Mouse (Mus musculus) spleen, adult 12 weeks (tissue): ENCODE measurements at regions not wholly inside any gene's neighbourhood (a gene's known extent, or its start where the extent isn't known, plus 50 kb on each side); places are given as distances from the start of the nearest gene placed in this dataset.

ENCODE experiments used
- DNase-seq: peaks from one replicate; pipeline ENCODE4 v3.0.0; 2022; ENCODE audit warnings: low spot score

DNA sequence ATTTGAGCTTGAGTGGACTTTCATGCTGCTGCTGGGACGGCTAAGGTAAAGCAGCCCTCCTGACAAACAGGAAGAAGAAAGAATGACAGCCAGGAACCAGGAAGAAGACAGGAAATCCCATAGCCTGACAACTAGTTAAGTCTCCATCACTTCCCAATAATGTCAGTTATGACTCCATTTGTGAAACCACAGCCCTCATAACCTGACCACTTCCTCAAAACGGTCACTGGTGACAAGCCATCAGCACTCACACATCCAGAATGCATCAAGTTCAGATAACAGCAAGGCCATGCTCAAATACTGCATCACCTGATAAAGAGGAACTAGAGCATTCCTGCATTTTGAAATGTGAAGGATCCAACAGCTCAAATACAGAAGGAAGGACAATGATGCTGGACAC, 288.3 kb downstream of the Zfp706 start:
- no peak for DNase-seq

DNA sequence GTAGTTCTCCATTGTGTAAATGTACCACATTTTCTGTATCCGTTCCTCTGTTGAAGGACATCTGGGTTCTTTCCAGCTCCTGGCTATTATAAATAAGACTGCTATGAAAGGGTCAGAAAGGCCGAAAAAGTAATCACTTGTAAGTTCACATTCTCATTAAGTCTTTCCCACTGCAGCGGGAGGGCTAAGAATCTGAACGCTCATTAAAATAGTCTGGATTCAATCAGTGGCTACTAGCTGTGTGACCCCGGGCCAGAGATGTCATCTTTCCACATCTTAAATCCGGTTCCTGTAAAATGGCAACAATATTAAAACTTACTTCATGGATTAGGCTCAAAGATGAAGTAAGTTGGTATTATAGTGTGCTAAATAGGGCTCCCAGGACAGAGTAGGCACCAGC, 289.7 kb downstream of the Zfp706 start:
- DNase-seq: no peak

DNA sequence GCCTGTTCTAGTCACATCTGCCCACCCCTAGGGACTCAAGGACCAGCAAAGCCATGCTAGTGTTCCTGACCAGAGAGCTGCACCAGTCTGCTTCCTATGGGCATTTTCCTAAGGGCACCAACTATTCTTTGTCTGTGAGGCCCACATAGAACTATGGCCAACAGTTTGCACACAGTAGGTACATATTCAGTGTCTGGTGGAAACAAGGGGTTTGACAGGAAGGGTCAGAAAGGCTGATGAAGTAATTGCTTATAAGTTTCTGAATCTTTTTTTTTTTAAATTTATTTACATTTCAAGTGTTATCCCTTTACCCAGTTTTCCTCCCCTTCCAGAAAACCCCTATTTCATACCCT, 290.9 kb downstream of the Zfp706 start:
- DNase-seq: no peak

DNA sequence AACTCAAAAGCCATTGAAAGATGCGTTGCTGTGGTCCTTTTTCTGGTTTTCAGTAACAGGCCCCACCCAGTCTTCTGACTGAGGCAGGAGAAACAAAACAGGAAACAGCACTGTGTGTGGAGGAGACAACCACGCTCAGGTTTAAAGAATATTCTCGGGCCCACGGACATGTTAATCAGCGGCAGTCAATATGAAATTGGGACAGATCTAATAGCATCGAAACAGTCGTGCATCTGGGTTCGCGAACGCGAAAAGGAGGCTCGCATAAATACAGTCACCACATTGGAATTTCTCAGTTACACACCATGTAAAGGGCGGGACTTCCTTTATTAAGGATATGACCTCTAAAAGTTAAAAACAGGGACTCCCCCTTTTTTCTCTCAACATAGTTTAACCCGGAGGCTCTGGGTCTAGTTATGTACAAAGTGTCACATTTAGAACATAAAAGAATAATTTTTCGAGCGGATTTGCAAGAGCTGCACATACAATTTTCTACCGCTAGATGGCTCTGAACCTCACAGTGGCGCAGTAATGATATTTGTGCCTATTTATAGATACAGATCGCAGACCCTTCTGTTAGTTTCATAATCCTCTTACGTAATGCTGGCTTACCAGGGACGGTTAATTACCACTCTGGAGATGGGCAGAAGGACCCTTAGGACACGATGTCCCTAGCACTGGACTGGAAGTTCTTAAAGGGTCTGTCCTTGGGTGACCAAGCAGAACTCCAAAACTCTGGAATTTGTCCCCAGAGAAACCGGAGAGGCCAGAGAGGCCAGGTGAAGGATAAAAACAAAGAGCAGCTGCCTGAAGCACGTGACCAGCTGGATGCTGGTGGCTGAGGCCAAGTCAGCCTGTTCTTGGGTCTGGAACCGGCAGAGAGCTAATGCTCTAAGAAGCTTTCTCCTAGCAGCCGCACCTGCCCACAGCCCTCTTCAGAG, 291.6 kb downstream of the Zfp706 start:
- DNase-seq: peak; percentile 63

DNA sequence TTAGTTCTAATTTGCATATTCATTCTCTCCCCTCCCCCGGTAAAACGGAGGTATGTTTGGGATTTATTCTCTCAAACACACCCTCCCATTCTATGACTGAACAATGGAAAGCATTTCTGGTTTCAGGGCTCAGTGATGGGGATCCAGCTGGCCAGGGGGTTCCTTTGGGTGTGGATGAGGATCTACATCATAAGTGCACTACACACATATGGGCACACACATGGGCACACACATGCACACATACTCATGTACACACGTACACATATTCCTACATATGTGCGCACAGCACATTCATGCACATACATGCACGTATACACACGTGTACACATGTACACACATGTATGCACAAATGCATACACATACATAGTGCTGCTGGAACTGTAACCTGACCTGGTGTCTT, 292.4 kb downstream of the Zfp706 start:
- DNase-seq: no peak

DNA sequence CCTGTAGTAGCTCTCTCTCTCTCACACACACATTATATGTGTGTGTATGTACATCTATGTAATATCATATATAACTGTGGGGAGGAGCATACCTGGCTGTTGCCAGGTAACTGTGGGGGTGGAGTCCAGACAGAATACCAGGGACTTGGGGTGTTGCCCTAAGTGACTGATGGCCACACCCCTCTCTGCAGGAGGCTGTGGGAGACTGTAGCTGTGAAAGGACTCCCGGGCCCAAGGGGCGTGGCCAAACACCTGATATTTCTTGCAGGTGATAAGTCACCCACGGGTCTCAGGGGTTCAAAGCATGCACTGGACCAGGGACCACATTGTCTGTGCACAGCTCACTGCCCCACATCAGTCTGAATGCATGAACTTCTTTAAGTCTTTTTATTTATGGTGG, 297.8 kb downstream of the Zfp706 start:
- DNase-seq: no peak

DNA sequence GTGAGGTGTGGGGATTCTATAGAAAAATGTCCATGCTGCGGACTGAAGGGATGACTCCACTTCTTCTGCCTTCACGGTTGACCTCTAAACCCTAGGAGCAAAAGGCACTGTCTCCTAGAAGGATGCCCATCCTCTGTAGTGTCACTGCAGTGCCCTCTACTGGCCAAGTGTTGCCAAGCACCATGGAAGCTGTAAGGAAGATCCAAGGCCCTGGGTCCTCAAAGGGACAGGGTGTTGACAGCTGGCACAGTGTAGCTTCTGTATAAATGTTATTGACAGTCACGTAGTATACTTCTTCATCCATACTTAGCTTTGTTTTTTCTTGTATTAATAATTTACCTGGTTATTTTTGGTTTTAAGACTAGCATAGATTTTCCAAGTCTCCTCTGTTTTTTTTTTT, 299.1 kb downstream of the Zfp706 start:
- peak; percentile 76 for DNase-seq

DNA sequence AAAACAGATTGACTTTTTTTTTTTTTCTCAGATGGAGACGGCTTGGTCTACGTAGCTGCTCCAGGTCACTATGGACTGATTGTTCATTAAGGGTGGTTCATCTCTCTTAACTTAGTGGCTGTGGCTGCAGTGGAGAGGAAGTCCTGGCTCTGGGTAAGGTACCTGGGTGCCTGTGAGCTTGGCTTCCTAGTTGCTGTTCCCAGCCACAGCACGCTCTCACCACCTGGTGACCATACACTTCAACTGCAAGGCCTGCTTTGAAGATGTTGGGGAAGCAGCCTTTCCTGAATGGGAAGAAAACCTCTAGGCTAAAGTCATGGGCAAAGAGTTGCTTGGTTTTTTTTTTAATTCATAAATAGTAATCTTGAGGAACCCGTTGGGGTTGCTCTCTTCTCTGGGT, 301.6 kb downstream of the Zfp706 start:
- DNase-seq: no peak

DNA sequence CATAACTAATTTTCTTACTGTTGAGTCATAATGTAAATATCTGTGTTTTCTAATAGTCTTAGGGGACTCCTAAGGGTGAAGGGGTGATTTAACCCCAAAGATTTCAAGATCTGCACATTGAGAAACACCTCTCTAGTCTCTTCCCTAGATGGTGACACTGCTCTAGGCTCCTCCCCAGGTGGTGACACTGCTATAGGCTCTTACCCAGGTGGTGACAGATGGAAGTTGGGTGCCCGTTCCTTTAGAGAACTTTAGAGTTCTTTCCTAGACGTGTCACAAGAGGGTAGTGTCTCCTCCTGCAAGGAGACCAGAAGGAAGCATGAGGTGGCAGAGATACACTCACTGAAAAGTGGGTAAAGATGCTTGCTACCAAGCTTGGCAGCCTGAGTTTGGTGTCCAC, 302.2 kb downstream of the Zfp706 start:
- DNase-seq: no peak

DNA sequence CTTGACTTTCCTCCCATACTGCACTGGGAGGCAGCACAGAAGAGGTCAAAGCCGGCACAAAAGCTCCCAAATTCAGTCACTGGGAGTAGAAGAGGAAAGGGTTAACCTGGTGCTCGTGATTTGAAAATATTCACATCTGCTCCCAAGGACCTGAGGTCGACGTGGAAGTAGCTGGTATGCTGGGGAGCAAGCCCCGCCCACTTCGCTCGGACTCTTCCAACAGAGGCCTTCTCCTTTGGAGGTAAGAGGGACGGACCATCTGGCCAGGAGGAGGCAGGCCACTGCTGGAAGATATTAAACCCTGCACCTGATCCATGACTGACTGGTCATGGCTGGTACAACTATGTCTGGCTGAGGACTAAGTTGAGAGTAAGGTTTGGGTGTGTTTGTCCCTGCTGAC, 305.7 kb downstream of the Zfp706 start:
- DNase-seq: no peak

DNA sequence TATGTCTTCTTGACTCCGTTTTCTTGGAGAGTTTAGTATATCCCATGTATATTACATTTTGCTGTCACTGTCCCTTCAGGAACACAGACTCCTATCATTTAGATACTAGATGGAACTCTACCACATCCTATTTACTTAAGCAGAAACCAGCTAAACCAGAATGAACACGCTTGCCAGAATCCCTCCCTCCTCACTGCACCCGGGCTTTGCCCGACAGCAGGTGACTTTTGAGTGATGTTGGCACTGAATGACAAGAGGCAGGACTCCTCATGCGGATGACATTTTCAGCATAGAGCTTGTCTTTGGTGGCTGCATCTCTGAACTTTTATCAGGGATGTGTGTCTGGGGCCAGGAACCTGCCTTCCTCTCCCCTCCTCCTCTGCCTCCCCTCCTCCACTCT, 307.4 kb downstream of the Zfp706 start:
- DNase-seq: no peak

DNA sequence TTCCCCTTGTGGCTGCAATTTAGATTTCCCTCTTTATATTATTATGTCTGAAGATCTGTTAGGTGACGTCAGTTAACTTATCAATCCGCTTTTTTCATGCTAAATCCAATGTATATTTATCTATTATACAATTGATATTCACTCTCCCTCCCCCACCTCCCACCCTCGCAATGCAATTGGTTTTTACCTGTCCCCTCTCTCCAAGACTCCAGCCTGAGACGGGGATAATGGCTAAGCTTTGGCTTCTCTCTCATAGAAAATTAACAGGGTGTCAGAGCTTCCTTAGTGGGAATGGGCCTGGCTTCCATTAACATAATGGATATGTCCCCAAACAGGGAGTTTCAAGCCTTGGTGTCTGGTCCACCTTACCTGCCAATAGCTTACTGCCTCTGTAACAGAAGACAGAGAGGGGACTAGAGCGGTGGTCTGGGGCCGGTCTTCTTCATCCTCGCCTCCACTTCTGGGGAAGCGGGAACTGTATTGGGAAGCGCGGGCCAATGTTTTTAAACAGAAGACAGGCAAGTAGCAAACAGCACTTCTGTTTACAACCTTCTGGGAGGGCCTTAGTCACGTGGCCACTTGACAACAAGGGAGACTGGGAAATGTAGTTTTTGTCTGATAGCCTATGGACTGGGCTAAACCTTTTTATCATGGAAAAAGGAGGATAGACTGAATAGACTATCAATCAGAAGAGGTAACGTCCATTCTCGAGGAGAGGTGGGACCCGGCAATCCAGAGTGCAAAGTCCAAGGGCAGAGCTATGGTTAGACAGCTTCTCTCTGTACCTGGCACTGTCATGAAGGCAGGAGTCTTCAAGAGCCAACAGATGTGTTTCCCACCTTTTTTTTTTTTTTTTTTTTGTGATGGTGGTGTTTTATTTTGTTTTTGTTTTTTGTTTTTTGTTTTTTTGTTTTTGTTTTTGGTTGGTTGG, 312.1 kb downstream of the Zfp706 start:
- no peak for DNase-seq

DNA sequence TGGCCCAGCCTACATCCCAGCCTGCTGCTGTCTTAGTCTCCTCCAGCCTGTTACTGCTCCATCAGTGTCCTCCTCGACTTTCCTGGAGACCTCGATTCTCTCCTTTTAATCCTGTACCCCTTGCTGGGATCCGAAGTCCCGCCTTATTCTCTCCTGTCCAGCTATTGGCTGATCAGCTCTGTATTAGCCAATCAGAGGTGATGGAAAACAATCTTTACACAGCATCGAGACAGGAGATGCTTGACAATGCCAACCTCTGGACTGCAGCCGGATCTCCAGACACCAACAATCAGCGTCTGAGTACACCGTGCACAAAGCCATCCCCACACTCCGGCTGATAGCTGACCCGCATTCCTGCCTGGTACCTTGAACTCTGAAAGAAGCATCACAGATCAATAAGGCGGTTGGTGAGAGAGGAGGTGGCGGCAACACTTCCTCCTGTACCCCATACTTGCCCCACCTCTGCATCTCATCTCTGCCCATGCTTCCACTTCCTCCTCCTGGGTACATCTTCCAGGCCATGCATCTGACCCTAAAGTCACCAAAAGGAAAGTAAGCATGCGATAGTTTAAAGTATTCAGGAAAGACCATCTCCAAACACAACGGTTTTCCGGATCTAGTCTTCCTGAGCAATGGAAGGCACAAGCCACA, 316.4 kb downstream of the Zfp706 start:
- no peak for DNase-seq

DNA sequence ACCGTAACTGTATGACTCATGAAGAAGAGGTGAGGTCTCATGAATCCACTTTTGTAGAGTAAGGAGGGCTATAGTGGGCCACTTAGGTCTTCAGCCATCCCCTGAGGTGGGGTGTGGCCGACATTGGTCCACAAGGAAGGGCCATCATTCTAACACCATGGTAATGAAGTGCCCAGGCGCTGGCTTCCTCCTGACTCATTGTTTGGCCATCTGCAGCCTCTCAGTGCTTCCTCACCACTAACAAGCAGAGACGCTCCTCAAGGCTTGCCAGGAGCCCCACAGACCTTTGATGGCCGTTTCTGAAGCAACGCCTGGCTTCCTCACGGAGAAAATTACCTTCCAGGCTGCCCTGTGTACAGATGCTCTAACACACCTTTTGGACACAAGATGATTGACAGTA, 317.7 kb downstream of the Zfp706 start:
- no peak for DNase-seq

DNA sequence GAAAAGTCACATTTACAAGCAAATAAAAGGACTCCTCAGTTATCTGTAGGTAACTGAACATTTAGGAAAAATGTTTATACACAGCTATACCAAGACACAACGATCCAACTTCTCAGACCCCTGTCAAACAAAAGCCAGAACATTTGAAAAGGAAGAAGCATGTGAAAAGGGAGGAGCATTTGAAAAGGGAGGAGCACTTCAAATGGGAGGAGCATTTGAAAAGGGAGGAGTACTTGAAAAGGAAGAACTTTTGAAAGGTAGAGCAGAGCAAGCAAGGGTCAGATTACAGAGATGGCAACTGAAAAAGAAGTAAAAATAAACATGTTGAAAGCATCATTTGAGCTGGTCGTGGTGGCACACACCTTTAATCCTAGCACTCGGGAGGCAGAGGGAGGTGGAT, 318.3 kb downstream of the Zfp706 start:
- no peak for DNase-seq

DNA sequence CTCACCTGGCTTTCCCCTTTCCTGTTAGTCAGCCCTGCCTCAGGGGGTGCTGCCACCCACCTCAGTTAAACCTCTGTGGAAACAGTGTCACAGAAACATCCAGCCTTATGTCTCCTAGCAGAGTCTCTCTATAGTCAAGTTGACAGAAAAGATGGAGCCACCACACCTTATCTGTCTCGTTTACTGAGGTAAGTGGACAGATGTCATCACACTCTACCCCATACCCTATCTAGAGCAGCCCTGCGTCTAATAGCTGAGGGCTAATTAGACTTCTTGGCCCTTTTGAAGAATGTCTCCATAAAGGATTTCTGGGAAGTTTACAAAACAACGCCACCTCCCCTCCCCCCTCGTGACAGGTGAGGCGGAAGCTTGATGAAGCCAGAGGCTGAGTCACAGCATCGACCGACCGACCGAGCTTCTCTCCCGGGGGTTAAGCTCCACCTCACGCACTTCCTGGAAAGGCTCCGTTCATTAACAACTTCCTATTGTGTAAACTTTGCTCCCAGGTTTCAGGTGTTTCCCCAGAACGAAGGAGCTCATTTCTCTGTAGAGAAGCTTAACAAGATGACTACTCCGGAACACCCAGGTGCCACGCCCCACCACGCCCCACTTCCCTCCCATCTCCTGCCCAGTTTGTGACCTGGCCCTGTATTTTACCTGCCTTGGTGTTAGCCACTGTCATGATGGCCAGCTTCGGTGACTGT, 319.4 kb downstream of the Zfp706 start:
- DNase-seq: peak; percentile 34

DNA sequence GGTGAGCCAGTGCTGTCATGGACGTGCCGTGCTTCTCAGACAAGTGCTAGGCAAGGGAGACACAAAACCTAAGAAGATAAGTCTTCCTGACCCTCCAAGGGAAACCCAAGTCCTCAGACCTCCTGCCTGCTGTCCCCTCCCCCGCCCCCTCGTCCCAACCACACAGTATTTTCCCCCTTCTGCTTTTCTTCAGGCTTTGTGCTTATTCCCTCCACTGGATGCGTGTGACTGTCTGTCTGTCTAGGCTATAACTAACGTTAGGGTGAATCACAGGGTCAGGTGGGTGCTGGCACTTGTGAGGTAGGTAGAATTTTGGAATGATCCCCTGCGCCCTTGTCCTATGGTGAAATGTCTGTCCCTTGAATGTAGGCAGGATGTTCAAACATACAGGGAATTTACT, 322.9 kb downstream of the Zfp706 start:
- no peak for DNase-seq

DNA sequence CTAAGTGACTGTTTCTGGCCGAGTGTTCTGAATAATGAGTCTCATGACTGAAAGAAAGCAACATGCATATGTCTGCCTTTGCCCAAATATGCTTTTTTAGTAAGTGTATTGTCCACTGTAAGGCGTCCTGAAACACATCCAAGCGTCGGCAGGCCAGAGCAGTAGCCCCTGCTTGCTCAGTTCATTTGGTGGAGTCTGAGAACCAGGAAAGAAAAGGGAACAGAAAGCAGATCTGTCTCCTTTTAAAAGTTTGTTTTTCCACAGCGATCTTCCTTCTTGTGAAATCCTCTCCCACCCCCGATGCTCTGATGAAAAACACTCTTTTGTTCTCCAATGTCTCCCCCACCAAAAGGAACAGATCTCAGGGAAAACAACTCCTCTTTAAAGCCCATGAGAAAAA, 324.7 kb downstream of the Zfp706 start:
- no peak for DNase-seq

DNA sequence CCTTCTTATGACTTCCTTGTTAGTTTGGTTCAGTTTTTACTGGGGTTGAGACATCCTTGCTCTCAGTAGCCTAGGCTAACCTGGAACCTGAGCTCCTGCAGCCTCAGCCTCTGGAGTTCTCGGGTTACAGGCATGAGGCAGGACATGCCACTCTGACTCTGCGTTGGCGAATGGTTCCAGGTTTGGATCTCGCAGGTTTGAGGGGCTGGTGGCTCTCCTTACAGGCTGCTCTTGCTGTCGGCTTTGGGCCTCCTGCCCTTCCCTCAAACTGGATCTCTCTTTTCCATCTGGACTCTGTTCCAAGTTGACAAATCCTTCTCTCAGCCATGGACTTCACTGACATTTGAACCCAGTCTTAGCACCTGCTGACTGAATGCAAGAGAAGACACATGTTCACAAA, 325.4 kb downstream of the Zfp706 start:
- DNase-seq: no peak

DNA sequence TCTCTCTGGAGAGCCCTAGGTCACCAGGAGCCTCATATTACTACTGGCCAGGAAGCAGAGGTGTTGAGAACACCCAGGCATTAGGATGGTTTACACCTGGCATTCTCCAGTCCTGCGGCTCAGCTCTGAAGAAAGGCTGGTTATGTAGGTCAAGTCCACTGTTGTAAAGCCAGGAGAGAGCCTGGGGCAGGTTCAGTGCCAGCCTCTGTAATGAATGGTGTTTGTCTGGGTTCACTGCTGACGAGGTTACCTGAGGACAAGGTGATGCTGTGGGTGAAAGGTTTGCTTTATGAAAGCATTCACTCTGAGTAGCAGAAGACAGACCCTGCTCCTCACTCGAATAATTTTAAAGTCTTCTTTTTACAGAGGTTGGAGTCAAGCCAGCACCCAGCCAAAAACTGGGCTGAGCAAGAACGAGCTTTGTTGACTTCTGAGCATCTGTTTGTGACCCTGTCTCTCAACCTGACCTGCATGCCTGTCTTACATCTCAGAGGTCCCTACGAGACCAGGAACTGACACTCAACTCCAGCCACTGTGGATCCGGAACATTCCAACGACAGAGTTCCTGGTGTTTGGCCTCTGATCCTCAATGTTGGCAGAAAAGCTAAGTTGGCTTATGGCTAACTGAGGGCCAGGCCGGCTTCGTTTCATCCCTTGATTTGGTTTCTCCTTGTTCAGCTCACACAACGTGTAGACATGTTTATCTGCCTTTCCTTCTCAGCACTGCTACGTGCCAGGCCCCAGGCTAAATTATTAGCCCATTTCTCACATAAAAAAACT, 327.0 kb downstream of the Zfp706 start:
- DNase-seq: no peak

DNA sequence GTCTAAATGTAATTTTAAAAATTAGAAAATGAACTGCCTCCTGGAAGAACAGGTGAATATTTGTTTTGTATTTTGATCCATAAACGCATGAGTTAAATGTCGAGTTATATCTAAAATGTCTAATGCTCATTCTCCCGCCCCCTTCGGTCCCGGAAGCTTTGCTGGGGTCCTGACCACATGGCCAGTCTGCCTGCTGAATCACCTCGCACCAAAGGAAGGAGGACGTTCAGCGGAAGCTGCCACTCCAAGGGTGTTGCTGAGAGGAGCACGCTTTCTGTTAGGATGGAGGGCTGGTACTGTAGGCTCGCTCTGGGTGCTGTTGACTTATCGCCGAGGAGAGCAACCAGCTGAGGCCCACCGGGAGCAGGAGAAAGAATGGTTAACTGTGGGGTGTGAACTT, 328.0 kb downstream of the Zfp706 start:
- no peak for DNase-seq
